Mouse (Mus musculus): Measurements from ENCODE around the gene Rbpj. TPM values are rescaled to one million over a fixed set of nuclear protein-coding genes. Genes with fewer than 3 reads are reported as not detected.

The Rbpj gene
- polyA plus RNA-seq, 1 experiment, result 16.0 TPM

DNA sequence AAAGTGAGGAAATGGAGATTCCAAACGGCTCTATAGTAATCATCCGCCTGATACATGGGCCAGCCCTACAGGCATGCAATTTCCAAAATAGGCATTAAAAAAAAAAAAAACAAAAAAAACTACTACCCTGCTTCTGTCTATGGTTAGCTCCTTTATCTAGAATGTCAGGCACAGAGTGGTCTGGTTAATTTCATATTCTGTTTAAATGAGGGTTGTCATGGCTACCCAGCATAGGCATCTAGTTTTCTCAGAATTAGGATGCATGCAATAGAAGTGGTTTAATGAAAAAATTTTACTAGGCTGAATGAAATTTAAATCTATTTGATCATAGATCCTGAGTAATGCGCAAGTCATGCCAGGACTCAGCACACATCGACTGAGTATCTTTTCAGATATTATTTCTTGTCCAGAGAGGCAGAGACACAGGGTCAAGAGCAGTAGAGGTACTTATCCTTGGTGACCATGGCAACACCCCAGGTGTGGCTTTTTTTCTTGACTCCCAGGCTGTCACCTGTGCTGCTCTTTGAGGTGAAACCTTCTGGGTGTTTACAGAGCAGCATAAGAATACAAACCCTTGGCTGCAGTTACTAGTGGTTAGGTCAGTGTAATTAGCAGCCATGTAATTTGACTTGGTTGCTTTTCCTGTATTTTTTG is 49.1 kb downstream of the Rbpj start:
- H3K36me3 ChIP-seq (ENCODE audit: control insufficient read depth, insufficient read depth), result no peaks in the 10 kb centered on the region
- H3ac ChIP-seq (ENCODE audit: control insufficient read depth, insufficient read length), result no peak overlapping the region
- no peak overlapping the region for H3K4me3 ChIP-seq
- no peak for TF ChIP-seq CEBPB (IDR thresholded peaks at IDR 0.05; ENCODE audit: insufficient read depth, poor library complexity, severe bottlenecking)
- no peak for TF ChIP-seq POLR2A (IDR thresholded peaks at IDR 0.05; ENCODE audit: insufficient read length, low read depth)
- no peak for TF ChIP-seq TCF3 (IDR thresholded peaks at IDR 0.05; ENCODE audit: insufficient read length, low read depth)
- no peak overlapping the region for H3K4me2 ChIP-seq (ENCODE audit: low read depth)
- H3K27me3 ChIP-seq (ENCODE audit: control insufficient read depth, insufficient read depth, insufficient read length), result no peaks in the 10 kb centered on the region
- H3K79me2 ChIP-seq (ENCODE audit: control insufficient read depth, insufficient read depth), result no peaks in the 10 kb centered on the region

- no peak overlapping the region for H3ac ChIP-seq (ENCODE audit: control insufficient read depth, insufficient read length)
- TF ChIP-seq MYOG (IDR thresholded peaks at IDR 0.05; ENCODE audit: control insufficient read depth in 1 of 3, insufficient read depth in 1 of 3, insufficient read length in 2 of 3, low read depth in 2 of 3), result peak; percentile 24 to 92 (median 80)
- no peak for TF ChIP-seq USF1 (IDR thresholded peaks at IDR 0.05; ENCODE audit: low read depth)
- peak; percentile 81 for TF ChIP-seq TCF3 (IDR thresholded peaks at IDR 0.05; ENCODE audit: insufficient read length, low read depth)
- no peak for TF ChIP-seq REST (IDR thresholded peaks at IDR 0.05; ENCODE audit: insufficient read depth, insufficient read length)
- TF ChIP-seq MAX (IDR thresholded peaks at IDR 0.05; ENCODE audit: low read depth), result no peak
- no peak for TF ChIP-seq SRF (IDR thresholded peaks at IDR 0.05; ENCODE audit: control insufficient read depth, insufficient read length, low read depth)
- TF ChIP-seq TCF12 (IDR thresholded peaks at IDR 0.05; ENCODE audit: insufficient read depth, poor library complexity, severe bottlenecking), result peak; percentile 38
- no peak for TF ChIP-seq POLR2A (IDR thresholded peaks at IDR 0.05; ENCODE audit: insufficient read length, low read depth)
- peak in 2 of 3 experiments; percentile 98 for TF ChIP-seq MYOD1 (IDR thresholded peaks at IDR 0.05; ENCODE audit: control insufficient read depth in 1 of 3, insufficient read length in 2 of 3, low read depth in 2 of 3)
- H3K79me2 ChIP-seq (ENCODE audit: control insufficient read depth, insufficient read depth), result no peaks in the 10 kb centered on the region
- no peak overlapping the region for H3K4me3 ChIP-seq
- H3K36me3 ChIP-seq (ENCODE audit: control insufficient read depth, insufficient read depth), result no peaks in the 10 kb centered on the region
- H3K4me2 ChIP-seq (ENCODE audit: low read depth), result no peak overlapping the region
- no peaks in the 10 kb centered on the region for H3K27me3 ChIP-seq (ENCODE audit: control insufficient read depth, insufficient read depth, insufficient read length)
Observed at GRCm38 (mm10) chr5:53516482-53516881, 50.5 kb downstream of the Rbpj start.

- TF ChIP-seq MYOG (IDR thresholded peaks at IDR 0.05; ENCODE audit: control insufficient read depth in 1 of 3, insufficient read depth in 1 of 3, insufficient read length in 2 of 3, low read depth in 2 of 3) (no peak), POLR2AphosphoS2 (IDR thresholded peaks at IDR 0.05; ENCODE audit: insufficient read length, low read depth) (no peak), USF1 (IDR thresholded peaks at IDR 0.05; ENCODE audit: low read depth) (no peak), E2F4 (IDR thresholded peaks at IDR 0.05; ENCODE audit: insufficient read depth) (no peak), REST (IDR thresholded peaks at IDR 0.05; ENCODE audit: insufficient read depth, insufficient read length) (no peak), TCF3 (IDR thresholded peaks at IDR 0.05; ENCODE audit: insufficient read length, low read depth) (no peak), MYOD1 (IDR thresholded peaks at IDR 0.05; ENCODE audit: control insufficient read depth in 1 of 3, insufficient read length in 2 of 3, low read depth in 2 of 3) (no peak), SRF (IDR thresholded peaks at IDR 0.05; ENCODE audit: control insufficient read depth, insufficient read length, low read depth) (no peak), TCF12 (IDR thresholded peaks at IDR 0.05; ENCODE audit: insufficient read depth, poor library complexity, severe bottlenecking) (no peak), MAX (IDR thresholded peaks at IDR 0.05; ENCODE audit: low read depth) (no peak), POLR2A (IDR thresholded peaks at IDR 0.05; ENCODE audit: insufficient read length, low read depth) (no peak), CEBPB (IDR thresholded peaks at IDR 0.05; ENCODE audit: insufficient read depth, poor library complexity, severe bottlenecking) (no peak)
- Histone ChIP-seq H3K27me3 (ENCODE audit: control insufficient read depth, insufficient read depth, insufficient read length) (no peaks in the 10 kb centered on the region), H3K36me3 (ENCODE audit: control insufficient read depth, insufficient read depth) (no peaks in the 10 kb centered on the region), H3K4me3 (no peak overlapping the region), H3K4me2 (ENCODE audit: low read depth) (no peak overlapping the region), H3ac (ENCODE audit: control insufficient read depth, insufficient read length) (no peak overlapping the region), H3K79me2 (ENCODE audit: control insufficient read depth, insufficient read depth) (no peaks in the 10 kb centered on the region)
Observed at GRCm38 (mm10) chr5:53517802-53518201, 51.9 kb downstream of the Rbpj start.

DNA sequence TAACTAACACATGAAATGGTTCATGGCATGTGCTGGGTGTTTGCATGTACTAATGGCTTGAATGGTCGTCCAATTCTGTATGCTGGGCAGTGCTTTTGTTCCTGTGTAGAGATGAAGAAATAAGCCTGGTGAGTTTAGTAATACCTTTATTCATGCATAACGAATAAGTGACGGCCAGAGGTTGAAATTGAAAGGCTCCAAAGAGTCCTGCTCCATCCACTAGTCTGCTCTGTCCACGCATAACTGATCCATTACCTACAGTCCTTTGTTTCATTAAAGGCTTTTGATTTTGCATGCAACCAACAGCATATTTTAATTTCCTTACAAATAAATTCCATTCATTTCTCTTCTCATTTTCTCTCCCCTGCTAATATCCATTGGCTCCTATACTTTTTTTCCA is 53.2 kb downstream of the Rbpj start:
- Histone ChIP-seq H3K79me2 (ENCODE audit: control insufficient read depth, insufficient read depth) (no peaks in the 10 kb centered on the region), H3K36me3 (ENCODE audit: control insufficient read depth, insufficient read depth) (no peaks in the 10 kb centered on the region), H3K4me2 (ENCODE audit: low read depth) (no peak overlapping the region), H3K27me3 (ENCODE audit: control insufficient read depth, insufficient read depth, insufficient read length) (no peaks in the 10 kb centered on the region), H3K4me3 (no peak overlapping the region), H3ac (ENCODE audit: control insufficient read depth, insufficient read length) (no peak overlapping the region)
- no peak for TF ChIP-seq CEBPB (IDR thresholded peaks at IDR 0.05; ENCODE audit: insufficient read depth, poor library complexity, severe bottlenecking)
- TF ChIP-seq E2F4 (IDR thresholded peaks at IDR 0.05; ENCODE audit: insufficient read depth), result no peak
- TF ChIP-seq TCF12 (IDR thresholded peaks at IDR 0.05; ENCODE audit: insufficient read depth, poor library complexity, severe bottlenecking), result no peak
- no peak for TF ChIP-seq POLR2A (IDR thresholded peaks at IDR 0.05; ENCODE audit: insufficient read length, low read depth)
- TF ChIP-seq TCF3 (IDR thresholded peaks at IDR 0.05; ENCODE audit: insufficient read length, low read depth), result no peak
- no peak for TF ChIP-seq MYOG (IDR thresholded peaks at IDR 0.05; ENCODE audit: control insufficient read depth in 1 of 3, insufficient read depth in 1 of 3, insufficient read length in 2 of 3, low read depth in 2 of 3)
- TF ChIP-seq SRF (IDR thresholded peaks at IDR 0.05; ENCODE audit: control insufficient read depth, insufficient read length, low read depth), result no peak
- TF ChIP-seq REST (IDR thresholded peaks at IDR 0.05; ENCODE audit: insufficient read depth, insufficient read length), result no peak
- TF ChIP-seq USF1 (IDR thresholded peaks at IDR 0.05; ENCODE audit: low read depth), result no peak
- TF ChIP-seq MAX (IDR thresholded peaks at IDR 0.05; ENCODE audit: low read depth), result no peak
- no peak for TF ChIP-seq MYOD1 (IDR thresholded peaks at IDR 0.05; ENCODE audit: control insufficient read depth in 1 of 3, insufficient read length in 2 of 3, low read depth in 2 of 3)
- no peak for TF ChIP-seq POLR2AphosphoS2 (IDR thresholded peaks at IDR 0.05; ENCODE audit: insufficient read length, low read depth)

Data from myocyte (in vitro differentiated cells).